Mouse (Mus musculus): ENCODE results near the gene Tnfrsf18. TPM values are rescaled to one million over a fixed set of nuclear protein-coding genes. Genes with fewer than 3 reads are reported as not detected.

Tnfrsf18 gene
- polyA plus RNA-seq, 1 experiment from 2014 or later, result 2.0 TPM

- 92% methylated on average over 12 of the region's 12 CpGs for WGBS
- Histone ChIP-seq H3K4me2 (replicated peaks) (no peak overlapping the region), H3K4me1 (no peaks in the 10 kb centered on the region), H3K36me3 (peaks cover 11% of the 10 kb centered on the region), H3K4me3 (no peak overlapping the region), H3K9ac (no peak overlapping the region), H3K27ac (no peak overlapping the region), H3K27me3 (replicated peaks) (no peaks in the 10 kb centered on the region), H3K9me3 (no peaks in the 10 kb centered on the region)
- ATAC-seq (ENCODE audit: low FRiP score, low read depth), result no peak
Measured at GRCm38 (mm10) chr4:156019771-156020170, 6.2 kb upstream of the Tnfrsf18 start.

GRCm38 (mm10) chr4:156021381-156021780, 4.6 kb upstream of the Tnfrsf18 start:
- Histone ChIP-seq H3K27ac (no peak overlapping the region), H3K4me3 (no peak overlapping the region), H3K36me3 (peaks cover 15% of the 10 kb centered on the region), H3K27me3 (replicated peaks) (no peaks in the 10 kb centered on the region), H3K9me3 (no peaks in the 10 kb centered on the region), H3K4me2 (replicated peaks) (no peak overlapping the region), H3K4me1 (no peaks in the 10 kb centered on the region), H3K9ac (no peak overlapping the region)
- WGBS, result 82% methylated on average over 3 of the region's 3 CpGs
- no peak for ATAC-seq (ENCODE audit: low FRiP score, low read depth)

GRCm38 (mm10) chr4:156021942-156022419, 4.0 kb upstream of the Tnfrsf18 start:
- no peak overlapping the region for H3K9ac ChIP-seq
- WGBS, result 85% methylated on average over 9 of the region's 9 CpGs

GRCm38 (mm10) chr4:156023520-156023919, 2.4 kb upstream of the Tnfrsf18 start:
- WGBS, result 76% methylated on average over 9 of the region's 9 CpGs
- no peak for ATAC-seq (ENCODE audit: low FRiP score, low read depth)
- Histone ChIP-seq H3K4me3 (no peak overlapping the region), H3K9me3 (no peaks in the 10 kb centered on the region), H3K27me3 (replicated peaks) (no peaks in the 10 kb centered on the region), H3K27ac (no peak overlapping the region), H3K9ac (no peak overlapping the region), H3K4me1 (no peaks in the 10 kb centered on the region), H3K36me3 (peaks cover 29% of the 10 kb centered on the region; the same call in 1 of the 2 replicates), H3K4me2 (replicated peaks) (no peak overlapping the region)

More at GRCm38 (mm10) chr4:156021942-156022419, 4.0 kb upstream of the Tnfrsf18 start:
- no peak for ATAC-seq (ENCODE audit: low FRiP score, low read depth)
- Histone ChIP-seq H3K9me3 (no peaks in the 10 kb centered on the region), H3K27me3 (replicated peaks) (no peaks in the 10 kb centered on the region), H3K4me2 (replicated peaks) (no peak overlapping the region), H3K4me1 (no peaks in the 10 kb centered on the region), H3K36me3 (peaks cover 17% of the 10 kb centered on the region; the same call in 1 of the 2 replicates), H3K27ac (no peak overlapping the region), H3K4me3 (no peak overlapping the region)

GRCm38 (mm10) chr4:156024184-156024583, 1.8 kb upstream of the Tnfrsf18 start:
- Histone ChIP-seq H3K27ac (no peak overlapping the region), H3K9me3 (no peaks in the 10 kb centered on the region), H3K4me1 (no peaks in the 10 kb centered on the region), H3K27me3 (replicated peaks) (no peaks in the 10 kb centered on the region), H3K36me3 (peaks cover 30% of the 10 kb centered on the region; the same call in 1 of the 2 replicates), H3K4me2 (replicated peaks) (no peak overlapping the region), H3K9ac (no peak overlapping the region), H3K4me3 (no peak overlapping the region)
- WGBS, result 93% methylated on average over 7 of the region's 7 CpGs
- no peak for ATAC-seq (ENCODE audit: low FRiP score, low read depth)

GRCm38 (mm10) chr4:156028580-156028979, 2.6 kb downstream of the Tnfrsf18 start:
- WGBS, result 93% methylated on average over 7 of the region's 7 CpGs
- no peak for ATAC-seq (ENCODE audit: low FRiP score, low read depth)
- peaks cover 27% of the 10 kb centered on the region; the same call in 1 of the 2 replicates for H3K36me3 ChIP-seq

GRCm38 (mm10) chr4:156030651-156031118, 4.7 kb downstream of the Tnfrsf18 start:
- 71% methylated on average over 9 of the region's 9 CpGs for WGBS
- peaks cover 24% of the 10 kb centered on the region; the same call in 1 of the 2 replicates for H3K36me3 ChIP-seq
- H3K4me1 ChIP-seq, result peaks cover 37% of the 10 kb centered on the region
- no peaks in the 10 kb centered on the region for H3K9me3 ChIP-seq
- peak overlapping the region; percentile 72 for H3K4me2 ChIP-seq (replicated peaks)
- H3K4me3 ChIP-seq, result peak overlapping the region; percentile 45
- peak overlapping the region; percentile 58 for H3K9ac ChIP-seq
- 0 out of 2 replicates have a peak, but pooled peaks have one; percentile 2 for ATAC-seq (ENCODE audit: low FRiP score, low read depth)
- H3K27ac ChIP-seq, result no peak overlapping the region
- peaks cover 17% of the 10 kb centered on the region for H3K27me3 ChIP-seq (replicated peaks)

More at GRCm38 (mm10) chr4:156028580-156028979, 2.6 kb downstream of the Tnfrsf18 start:
- Histone ChIP-seq H3K9ac (no peak overlapping the region), H3K4me2 (replicated peaks) (no peak overlapping the region), H3K9me3 (no peaks in the 10 kb centered on the region), H3K4me1 (peaks cover 29% of the 10 kb centered on the region), H3K4me3 (no peak overlapping the region), H3K27me3 (replicated peaks) (no peaks in the 10 kb centered on the region), H3K27ac (no peak overlapping the region)

- H3K4me2 ChIP-seq (replicated peaks), result peak overlapping the region; percentile 72
- H3K4me1 ChIP-seq, result peaks cover 37% of the 10 kb centered on the region
- WGBS, result 6% methylated on average over 7 of the region's 7 CpGs
- no peak overlapping the region for H3K27ac ChIP-seq
- 0 out of 2 replicates have a peak, but pooled peaks have one; percentile 10 for ATAC-seq (ENCODE audit: low FRiP score, low read depth)
- peak overlapping the region; percentile 45 for H3K4me3 ChIP-seq
- peaks cover 23% of the 10 kb centered on the region for H3K27me3 ChIP-seq (replicated peaks)
- H3K9ac ChIP-seq, result peak overlapping the region; percentile 58
- no peaks in the 10 kb centered on the region for H3K9me3 ChIP-seq
- peaks cover 18% of the 10 kb centered on the region; the same call in 1 of the 2 replicates for H3K36me3 ChIP-seq
Measured at GRCm38 (mm10) chr4:156031255-156031592, 5.3 kb downstream of the Tnfrsf18 start.

GRCm38 (mm10) chr4:156031593-156032391, 5.8 kb downstream of the Tnfrsf18 start:
- Histone ChIP-seq H3K4me2 (replicated peaks) (peak overlapping the region; percentile 72), H3K9me3 (no peaks in the 10 kb centered on the region), H3K4me3 (peak overlapping the region; percentile 45), H3K9ac (peak overlapping the region; percentile 58), H3K27ac (peak overlapping the region; percentile 82), H3K36me3 (peaks cover 15% of the 10 kb centered on the region; the same call in 1 of the 2 replicates), H3K4me1 (peaks cover 37% of the 10 kb centered on the region), H3K27me3 (replicated peaks) (peaks cover 24% of the 10 kb centered on the region)
- peak; percentile 88 for ATAC-seq (ENCODE audit: low FRiP score, low read depth)
- WGBS, result 1% methylated on average over 24 of the region's 24 CpGs

- no peak overlapping the region for H3K27ac ChIP-seq
- peaks cover 24% of the 10 kb centered on the region for H3K27me3 ChIP-seq (replicated peaks)
- ATAC-seq (ENCODE audit: low FRiP score, low read depth), result no peak
- H3K9ac ChIP-seq, result no peak overlapping the region; the same call in 1 of the 2 replicates
- H3K4me2 ChIP-seq (replicated peaks), result peak overlapping the region; percentile 72
- H3K4me1 ChIP-seq, result peaks cover 37% of the 10 kb centered on the region
- no peak overlapping the region for H3K4me3 ChIP-seq
- peaks cover 6% of the 10 kb centered on the region; the same call in 1 of the 2 replicates for H3K36me3 ChIP-seq
- 84% methylated on average over 4 of the region's 4 CpGs for WGBS
- no peaks in the 10 kb centered on the region for H3K9me3 ChIP-seq
Measured at GRCm38 (mm10) chr4:156032856-156033255, 6.9 kb downstream of the Tnfrsf18 start.

GRCm38 (mm10) chr4:156033476-156034119, 7.6 kb downstream of the Tnfrsf18 start:
- Histone ChIP-seq H3K36me3 (peaks cover under 1% of the 10 kb centered on the region; the same call in 1 of the 2 replicates), H3K9me3 (no peaks in the 10 kb centered on the region), H3K4me2 (replicated peaks) (no peak overlapping the region), H3K4me1 (peaks cover 37% of the 10 kb centered on the region), H3K9ac (no peak overlapping the region), H3K27ac (no peak overlapping the region), H3K4me3 (no peak overlapping the region), H3K27me3 (replicated peaks) (peaks cover 24% of the 10 kb centered on the region)
- ATAC-seq (ENCODE audit: low FRiP score, low read depth), result no peak
- WGBS, result 46% methylated on average over 6 of the region's 6 CpGs

- Histone ChIP-seq H3K4me2 (replicated peaks) (no peak overlapping the region), H3K36me3 (no peaks in the 10 kb centered on the region; the same call in 1 of the 2 replicates), H3K27me3 (replicated peaks) (peaks cover 24% of the 10 kb centered on the region), H3K4me3 (no peak overlapping the region), H3K4me1 (peaks cover 37% of the 10 kb centered on the region), H3K9ac (no peak overlapping the region), H3K9me3 (no peaks in the 10 kb centered on the region), H3K27ac (no peak overlapping the region)
- 50% methylated on average over 4 of the region's 4 CpGs for WGBS
- ATAC-seq (ENCODE audit: low FRiP score, low read depth), result no peak
Measured at GRCm38 (mm10) chr4:156034301-156034700, 8.3 kb downstream of the Tnfrsf18 start.
